Mouse (Mus musculus): ENCODE measurements around the gene 9930111J21Rik1.
"Not testable (repeated sequence)": the region's sequence is repeated elsewhere in the genome, so short reads cannot be mapped to it uniquely, and the experiment has no call there.

The 9930111J21Rik1 gene

DNA sequence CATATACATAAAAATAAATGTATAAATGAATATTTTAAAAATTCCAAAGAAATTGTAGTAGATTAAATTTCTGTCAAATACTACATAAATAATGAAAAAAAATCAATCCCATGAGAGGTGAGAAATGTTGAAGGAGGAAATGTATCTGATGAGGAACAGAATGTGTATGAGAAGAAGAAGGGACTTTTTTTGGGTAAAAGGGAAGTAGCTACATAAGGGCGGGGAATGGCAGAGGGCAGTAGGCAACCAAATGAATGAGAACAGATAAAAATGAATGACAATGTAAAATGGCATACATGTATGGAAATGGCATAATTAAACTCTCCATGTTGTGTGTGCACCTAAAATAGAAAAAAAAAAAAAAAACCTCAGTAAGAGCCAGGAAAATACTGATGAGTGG is 65.6 kb downstream of the 9930111J21Rik1 start:
- no peak for DNase-seq

GRCm38 (mm10) chr11:48908459-48908858 is 70.7 kb downstream of the 9930111J21Rik1 start:
- DNase-seq: no peak

DNA sequence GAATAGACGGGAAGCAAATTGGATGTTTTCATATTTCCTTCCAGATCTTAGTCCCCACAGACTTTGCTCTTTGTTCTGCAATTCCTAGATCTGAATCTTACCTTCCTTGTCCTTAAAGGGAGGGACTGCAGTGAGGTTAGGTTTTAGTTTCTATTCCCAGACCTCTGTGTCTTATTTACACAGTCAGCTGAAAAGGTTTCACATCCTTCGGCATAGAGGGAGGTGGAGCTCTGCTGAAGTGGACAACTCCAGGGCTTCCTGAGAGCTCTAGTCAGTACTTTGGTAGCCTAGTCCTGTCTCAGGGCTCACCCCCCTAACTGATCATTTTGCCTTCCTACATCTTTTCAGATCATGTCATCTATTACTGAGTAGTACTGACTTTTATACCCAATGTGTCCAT is 77.2 kb downstream of the 9930111J21Rik1 start, which contains the start of gene Gm5431:
Gene Gm5431, minus strand, starts transcription at position 194 of the 400 bp plus-strand sequence.
- DNase-seq: no peak

DNA sequence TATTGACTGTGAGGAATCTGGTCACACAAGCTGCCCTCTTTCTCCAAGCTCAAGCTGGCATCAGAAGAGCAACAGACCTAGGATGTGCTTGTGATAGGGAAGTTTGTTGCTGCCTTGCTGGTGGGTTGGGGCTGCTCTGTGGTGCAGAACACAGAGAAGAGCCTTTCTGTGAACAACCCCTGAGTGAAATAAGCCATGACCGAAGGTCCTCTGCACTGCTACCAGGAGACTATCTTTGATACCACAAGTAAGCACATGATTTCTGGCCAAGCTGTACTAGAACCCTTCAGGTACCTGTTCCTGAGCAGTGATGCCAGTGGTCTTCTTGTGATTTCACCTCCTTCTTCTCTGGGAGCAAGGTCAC is 77.6 kb downstream of the 9930111J21Rik1 start:
- not testable (repeated sequence) for DNase-seq

- not testable (repeated sequence) for DNase-seq
Measured at GRCm38 (mm10) chr11:48900654-48901566, 78.3 kb downstream of the 9930111J21Rik1 start.

- DNase-seq: no peak
Measured at GRCm38 (mm10) chr11:48898812-48899431, 80.3 kb downstream of the 9930111J21Rik1 start.
